Mouse (Mus musculus): Measurements from ENCODE around the gene Epas1.

The Epas1 gene

DNA sequence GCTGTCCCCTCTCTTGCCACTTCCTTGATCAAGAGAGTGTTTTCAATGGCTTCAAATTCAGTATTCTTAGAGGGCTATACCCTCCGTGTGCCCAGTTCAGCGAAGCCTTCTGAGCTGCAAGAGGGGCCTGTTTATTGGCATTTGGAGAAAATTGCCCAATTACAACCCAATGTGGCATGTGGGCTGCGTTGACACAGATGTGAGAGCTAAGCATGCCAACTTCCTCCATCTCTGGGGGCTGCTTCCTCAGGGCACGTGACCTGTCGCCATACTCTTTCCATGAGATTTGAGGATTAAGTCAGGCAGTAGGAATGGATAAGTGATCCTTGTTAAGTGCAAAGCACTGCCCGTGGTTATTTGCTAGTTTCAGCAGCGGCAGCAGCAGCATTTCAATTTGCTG, 34.3 kb downstream of the Epas1 start:
- DNase-seq (ENCODE audit: low spot score): no peak

DNA sequence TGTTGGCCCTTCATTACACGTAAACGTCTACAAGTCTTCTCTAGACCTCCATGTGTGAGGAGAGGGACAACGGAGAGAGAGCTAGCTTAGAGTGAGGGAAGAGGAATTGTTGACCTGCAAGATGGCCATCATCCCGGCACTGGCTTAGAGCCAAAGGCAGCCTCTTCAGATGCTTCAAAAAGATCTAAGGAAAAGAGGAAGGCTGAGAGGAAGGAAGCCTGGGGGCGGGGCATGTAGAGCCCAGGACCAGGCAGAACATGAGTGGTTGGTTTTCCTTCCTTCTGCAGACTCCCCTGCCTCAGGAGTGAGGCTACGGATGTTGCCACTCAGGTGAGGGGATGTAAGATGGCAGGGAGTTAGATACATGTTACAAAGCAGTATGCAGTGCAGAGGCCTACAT, 34.8 kb downstream of the Epas1 start:
- no peak for DNase-seq (ENCODE audit: low spot score)

DNA sequence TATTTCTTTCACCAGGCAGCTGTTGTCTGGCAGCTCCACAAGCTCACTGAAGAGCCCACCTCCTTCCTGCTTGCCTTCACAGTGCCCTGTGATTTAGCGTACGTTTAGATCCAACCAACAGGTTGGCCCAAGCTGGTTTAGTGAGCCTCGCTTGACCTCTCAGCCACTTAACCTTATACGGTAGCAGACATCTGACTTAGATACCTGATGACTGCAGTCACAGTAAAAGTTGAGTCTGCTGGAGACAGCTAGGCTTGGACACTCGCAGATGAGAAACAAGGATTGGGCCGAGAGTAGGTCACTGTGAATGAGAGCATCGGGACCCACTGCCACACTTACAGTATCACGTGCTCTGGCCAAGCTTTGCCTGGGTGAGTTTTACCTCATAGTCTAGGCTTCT, 38.4 kb downstream of the Epas1 start:
- no peak for DNase-seq (ENCODE audit: low spot score)

DNA sequence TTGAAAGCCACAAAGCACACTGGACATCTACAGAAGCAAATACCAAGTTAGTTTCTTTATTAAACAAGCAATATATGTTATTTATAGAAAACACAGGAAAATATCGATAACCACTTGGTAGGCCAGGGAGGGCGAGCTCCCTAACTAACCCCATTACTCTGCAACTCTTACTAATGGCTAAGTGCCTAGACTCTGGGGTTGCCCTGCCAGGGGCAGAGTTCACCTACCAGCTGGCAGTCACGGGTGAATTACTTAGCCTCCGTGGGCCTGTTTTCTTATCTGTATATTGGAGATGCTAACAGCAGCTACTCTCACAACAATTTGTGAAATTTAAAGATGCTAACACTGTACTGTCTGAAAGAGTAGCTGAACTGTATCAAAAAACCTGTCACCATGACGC, 42.3 kb downstream of the Epas1 start:
- DNase-seq (ENCODE audit: low spot score): no peak

DNA sequence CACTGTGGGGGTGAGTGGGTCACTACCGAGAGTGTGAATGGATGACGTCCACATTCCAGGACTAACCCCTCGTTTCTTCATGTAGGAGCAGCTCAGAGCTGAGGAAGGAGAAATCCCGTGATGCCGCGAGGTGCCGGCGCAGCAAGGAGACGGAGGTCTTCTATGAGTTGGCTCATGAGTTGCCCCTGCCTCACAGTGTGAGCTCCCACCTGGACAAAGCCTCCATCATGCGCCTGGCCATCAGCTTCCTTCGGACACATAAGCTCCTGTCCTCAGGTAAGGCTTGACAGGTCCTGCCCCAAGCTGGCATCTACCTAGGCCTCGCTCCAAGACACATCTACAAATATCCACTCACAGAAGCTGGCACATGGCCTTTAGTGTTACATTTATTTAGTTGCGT, 43.5 kb downstream of the Epas1 start:
- no peak for DNase-seq (ENCODE audit: low spot score)

DNA sequence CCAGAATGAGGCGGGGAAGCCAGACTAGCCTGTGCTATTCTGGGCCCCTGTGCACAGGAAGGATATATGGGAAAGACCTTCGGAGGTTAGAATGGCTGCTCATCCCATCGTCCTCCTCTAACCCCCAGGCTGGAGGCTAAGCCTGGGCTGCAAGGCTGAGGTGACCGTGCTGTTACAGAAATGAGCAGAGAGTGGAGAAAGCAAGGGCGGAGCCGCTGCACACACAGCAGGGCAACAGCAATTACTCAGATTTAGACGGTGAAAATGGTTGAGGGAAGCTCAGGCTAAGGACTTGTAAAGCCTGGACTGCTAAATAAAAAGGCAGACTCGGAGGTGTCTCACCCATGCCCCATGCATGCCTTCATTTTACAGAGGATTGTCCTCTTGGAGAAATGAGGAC, 45.0 kb downstream of the Epas1 start:
- DNase-seq (ENCODE audit: low spot score): no peak

DNA sequence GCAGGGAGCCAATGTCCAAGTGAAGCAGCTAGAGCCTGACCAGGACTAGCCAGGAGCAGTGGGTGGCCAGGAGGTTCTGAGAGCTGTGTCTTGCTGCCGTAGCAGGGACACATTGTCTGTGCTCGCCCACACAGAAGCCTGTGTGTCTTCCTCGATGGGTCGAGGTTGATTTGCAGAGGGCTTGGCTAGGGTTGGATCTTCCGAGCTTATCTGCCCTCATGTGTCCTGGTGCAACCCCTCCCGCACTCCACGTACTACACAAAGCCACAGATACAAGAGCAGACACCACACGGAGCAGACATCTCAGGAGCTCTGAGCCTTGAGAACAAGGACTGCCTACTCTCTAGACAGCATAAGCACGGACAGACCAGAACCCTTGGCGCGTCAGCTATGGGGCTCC, 45.5 kb downstream of the Epas1 start:
- DNase-seq (ENCODE audit: low spot score): no peak

DNA sequence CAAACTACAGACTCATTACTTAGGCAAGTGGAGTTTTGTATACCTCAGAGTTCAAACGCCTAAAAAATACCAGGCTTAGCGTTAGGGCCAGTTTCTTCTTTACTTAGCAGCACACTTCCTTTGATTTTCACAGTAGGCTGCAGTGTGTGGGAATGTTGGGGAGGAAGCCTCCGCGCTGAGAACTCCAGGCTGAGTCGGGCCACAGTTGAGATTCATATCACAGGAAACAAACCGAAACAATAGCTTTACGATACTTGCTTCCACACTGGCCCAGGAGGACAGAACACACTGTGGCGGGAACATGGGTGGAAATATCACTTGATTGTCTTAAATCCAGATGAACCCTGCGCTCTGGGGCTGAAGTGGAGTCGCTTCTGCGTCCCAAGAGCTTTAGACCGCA, 47.0 kb downstream of the Epas1 start:
- DNase-seq (ENCODE audit: low spot score): no peak

DNA sequence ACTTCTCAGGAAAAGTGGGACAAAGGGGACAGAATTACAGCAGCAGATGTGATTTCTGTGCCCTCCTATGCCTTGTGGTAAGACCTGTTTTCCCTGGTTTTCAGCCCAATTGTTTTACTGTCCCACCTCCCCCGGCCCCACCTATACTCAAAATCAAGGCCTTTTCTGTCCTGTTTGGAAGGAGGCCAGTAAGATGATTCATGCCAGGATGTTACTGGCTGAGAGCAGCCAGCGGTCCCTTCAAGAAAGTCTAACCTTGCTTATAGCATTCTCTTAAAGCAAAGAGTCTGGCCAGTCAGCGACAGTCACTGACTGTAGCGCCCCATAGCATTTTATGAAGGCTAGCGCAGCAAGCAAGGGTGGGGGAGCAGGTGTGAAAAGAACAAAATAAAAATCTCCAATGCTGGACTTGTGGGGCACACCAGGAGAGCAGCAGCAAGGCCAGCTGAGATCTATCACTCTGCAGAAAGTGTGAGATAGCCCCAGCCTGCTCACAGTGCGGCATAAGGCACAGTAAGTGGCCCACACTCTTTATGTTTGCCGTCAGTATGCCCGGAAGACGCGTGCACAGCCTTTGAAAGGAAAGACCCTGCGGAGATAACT, 47.8 kb downstream of the Epas1 start:
- peak; percentile 34 for DNase-seq (ENCODE audit: low spot score)

DNA sequence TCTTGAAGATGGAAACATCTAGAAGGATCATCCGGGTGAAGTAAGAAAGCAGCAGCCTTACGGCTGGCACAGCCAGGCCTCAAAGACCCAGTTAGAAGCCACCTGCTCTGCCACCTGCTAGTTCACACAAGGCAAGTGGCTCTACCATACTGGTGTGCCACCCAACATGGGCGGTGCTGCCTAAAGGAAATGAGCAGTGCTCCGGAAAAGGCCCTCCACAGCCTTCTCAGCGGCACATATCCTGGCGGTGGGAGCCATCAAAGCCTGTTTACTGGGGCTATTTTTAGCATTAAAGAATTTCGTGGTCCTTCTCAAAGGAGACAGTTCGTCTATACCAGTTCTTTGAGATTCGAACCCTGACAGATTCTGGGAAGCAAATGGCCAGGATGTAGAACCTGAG, 48.4 kb downstream of the Epas1 start:
- no peak for DNase-seq (ENCODE audit: low spot score)

DNA sequence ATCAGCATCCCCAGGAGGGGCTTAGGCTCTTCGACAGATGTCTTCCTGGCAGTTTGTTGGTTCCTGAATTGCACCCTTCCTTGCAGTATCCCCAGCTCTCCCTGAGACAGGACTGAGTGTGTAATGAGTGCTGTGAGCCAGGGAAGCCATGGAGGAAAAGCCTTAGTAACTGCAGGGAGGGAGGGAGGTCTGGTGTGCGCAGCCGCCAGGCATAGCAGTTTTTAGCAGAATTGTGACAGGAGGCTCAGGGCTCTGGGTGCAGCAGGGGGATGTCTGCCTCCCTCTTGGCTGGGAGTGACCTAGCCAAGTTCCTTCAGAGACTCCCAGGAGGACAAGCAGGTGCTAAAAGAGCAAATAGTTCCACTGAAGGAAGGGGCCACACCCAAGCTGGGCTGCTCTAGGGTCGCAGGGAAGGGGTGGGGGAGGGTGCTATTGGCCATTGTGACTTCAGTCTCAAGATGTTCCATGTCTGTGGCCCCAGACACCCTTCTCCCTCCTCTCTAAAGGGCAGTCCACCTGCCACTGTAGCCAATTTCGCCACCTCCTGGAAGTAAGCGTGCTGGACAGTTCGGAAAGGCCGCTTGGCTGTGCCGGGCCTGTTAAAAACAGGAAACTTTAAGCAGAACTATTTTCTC, 49.0 kb downstream of the Epas1 start:
- no peak for DNase-seq (ENCODE audit: low spot score)

DNA sequence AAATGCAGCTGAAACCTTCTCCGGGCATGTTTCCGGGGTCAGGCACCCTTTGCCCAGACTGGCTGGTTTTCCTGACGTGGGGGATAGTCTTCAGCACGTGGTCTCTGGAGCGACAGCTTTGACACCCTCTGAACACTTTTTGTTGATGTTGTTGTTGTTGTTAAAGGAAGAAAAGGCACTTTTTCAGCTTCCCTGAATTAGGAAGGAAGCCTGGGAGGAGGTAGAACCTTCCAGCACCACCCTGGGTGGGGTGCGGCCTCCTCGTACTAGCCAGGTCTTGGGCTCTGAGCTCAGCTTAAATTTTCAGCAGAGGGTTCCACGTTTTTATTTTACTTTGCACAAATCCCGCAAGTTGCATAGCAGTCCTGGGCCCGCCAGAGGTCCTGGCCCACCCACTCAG, 49.6 kb downstream of the Epas1 start:
- DNase-seq (ENCODE audit: low spot score): no peak

DNA sequence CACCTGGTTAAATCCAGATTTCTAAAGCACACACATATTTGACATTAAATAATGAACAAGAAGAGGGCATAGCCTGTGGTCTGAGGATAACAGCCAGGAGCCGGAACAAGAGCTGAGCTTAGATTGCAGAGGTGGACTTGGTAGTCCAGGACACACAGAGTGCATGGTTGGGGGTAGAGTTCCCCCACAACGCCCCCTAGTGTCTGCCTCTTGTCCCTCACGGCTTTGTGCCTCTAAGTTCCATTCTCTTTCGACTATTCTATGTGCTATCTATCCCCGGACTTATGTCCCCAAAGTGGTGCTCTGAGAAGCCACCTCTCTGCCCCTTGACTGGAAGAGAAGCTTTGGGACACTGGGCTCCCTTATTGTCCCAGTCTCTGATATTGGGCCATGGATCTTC, 50.2 kb downstream of the Epas1 start:
- no peak for DNase-seq (ENCODE audit: low spot score)

DNA sequence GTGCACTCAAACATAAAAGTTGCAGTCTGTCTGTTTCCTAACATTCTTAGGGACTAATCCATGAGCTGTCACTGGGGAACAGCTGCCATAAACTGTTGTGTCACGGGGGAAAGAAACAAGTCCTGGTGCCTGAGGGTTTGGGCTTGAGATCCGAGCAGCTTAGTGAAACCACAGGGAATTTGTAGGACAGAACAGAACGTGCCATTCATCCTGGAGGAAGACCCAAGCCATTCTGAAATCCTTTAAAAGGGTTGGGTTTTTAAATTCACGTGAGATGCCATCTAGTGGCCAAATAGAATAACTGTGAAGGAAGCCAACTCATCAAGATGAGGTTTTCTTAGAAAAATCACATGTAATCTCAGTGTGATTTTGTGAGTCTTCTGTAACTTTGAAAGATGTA, 58.5 kb downstream of the Epas1 start:
- no peak for DNase-seq (ENCODE audit: low spot score)

DNA sequence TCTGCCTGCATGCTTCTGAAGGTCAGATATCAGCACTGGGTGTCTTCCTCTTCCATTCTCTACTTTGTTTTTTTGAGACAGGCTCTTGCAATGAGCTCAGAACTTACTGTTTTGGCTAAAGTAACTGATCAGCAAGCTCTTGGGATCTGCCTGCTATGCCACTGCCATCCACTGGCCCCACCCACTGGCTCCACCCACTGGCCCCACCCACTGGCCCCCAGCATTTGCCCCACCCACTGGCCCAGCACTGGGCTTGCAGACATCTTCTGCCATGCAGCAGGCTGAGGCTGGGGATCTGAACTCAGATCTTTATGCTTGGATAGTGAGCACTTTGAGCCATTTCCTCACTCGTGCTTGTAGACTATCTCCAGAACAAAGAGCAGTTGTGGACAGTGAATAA, 60.8 kb downstream of the Epas1 start:
- no peak for DNase-seq (ENCODE audit: low spot score)

DNA sequence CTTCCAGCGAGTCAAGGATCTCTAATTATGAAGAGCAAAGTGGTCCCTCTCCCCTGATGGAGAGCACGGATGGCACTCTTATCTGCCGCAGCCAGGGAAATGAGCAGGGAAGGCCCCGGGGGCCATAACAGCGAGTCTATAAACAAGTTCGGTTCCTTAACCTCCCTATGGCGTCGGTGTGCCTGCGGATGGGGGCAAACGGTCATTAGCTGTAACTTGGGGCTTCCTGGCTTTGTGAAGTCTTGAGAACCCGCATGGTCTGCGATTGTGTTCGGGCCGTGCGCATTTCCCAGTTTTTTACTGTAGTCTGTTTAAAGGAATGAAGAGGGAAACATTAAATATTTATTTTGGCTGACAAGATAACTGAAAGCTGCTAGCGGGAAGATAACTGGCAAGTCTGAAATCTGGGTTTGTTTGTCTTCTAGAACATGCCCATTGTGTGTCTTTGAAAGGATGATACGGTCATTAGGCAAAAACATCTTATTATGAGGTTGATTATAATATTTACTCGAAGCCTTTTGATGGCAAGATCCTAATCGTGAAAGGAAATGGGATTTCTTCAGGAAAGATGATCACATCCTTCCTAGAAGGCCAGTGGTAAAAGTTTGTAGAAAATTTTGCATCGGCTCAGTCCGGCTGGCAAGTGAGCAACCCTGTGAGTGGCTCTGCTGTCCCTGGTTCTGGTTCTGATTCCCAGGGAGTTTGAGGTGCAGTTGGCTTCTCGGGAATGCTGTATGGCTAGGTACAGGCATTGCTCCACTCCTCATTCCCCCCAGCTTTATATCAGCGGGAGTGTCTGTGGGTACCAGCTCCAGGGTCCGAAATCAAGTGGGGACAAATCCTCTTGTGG, 61.7 kb downstream of the Epas1 start:
- DNase-seq (ENCODE audit: low spot score): no peak

DNA sequence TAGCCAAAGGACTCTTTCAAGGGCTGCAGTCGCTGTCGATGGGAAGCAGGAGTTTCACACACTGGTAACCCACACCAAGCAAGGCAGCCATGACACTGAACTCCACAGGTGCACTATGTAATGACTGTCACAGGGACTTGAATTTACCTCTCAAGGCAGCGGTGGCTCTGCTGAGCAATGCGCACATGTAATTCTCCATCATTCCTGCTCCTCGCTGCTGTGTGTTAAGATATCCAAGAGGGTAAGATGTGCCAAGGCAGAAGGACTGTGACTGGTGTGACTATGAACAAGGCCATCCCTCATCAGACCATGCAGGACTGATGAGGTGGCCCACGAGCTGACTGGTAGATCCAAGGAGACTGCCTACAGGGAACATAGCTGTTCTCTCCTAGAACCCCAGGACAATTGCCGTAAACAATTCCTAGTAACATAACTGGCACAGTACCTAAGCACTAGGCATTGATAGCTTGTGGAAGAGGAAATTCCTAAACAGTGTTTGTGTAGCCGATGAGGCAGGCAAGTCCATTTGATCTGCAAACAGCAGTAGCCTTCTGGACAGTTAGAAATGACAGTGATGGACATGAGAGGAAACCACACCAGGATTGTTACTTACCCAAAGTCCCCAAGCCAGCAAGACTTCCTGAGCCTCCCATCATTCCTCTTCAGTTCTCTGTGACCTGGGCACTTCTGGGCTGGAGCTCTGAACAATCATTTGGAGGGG, 68.7 kb downstream of the Epas1 start:
- no peak for DNase-seq (ENCODE audit: low spot score)

DNA sequence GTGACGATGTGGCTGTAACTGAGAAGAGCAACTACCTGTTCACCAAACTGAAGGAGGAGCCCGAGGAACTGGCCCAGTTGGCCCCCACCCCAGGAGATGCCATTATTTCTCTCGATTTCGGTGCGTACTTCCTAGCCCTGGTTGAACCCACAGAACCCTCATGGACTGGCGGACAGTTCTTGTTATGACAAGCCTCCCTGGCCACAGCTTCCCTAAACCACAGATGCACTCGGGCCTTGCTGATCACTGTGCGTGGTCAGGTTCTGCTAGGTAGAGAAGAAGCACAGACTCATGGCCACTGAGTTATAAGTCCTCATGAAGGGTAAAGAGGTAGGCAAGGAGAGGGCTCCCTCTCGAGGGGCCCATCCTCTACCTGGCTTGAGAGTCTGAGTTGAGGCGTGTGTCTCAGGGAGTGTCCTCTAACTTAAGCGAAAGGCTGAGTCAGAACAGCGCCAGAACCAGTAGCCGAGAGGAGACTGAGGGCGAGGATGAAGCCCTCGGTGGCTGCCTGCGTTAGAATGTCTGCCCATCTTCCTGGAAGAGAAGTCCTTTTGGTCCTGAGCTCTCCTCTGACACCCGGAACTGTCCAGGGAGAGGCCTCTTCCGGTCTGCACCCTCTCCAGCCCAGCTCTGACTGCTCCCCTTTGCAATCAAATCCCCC, 71.1 kb downstream of the Epas1 start:
- no peak for DNase-seq (ENCODE audit: low spot score)

DNA sequence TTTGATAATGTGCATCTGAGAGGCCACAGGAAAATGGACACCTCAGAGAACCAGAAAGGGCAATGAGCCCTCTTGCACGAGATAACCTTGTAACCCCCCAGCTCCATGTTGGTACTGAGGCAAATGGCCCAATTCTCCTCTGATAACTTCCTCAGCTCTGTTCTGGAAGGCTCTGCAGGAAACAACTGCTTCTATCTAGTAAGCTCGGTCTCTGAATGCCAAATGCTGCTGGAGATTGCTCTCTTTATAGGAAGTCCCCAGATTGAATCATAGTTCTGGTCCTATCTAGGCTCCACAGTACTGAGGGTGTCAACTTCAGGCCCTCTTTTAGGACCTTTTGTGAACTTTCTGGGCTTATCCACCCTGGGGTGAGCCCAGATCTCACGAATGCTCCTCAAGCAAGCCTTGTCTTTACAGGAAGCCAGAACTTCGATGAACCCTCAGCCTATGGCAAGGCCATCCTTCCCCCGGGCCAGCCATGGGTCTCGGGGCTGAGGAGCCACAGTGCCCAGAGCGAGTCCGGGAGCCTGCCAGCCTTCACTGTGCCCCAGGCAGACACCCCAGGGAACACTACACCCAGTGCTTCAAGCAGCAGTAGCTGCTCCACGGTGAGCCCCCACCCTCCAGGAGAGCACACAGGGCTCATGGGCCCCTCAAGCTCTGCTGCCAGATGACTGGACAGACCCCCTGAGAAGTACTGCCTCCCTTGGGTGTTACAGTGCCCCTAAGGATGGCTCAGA, 71.8 kb downstream of the Epas1 start:
- DNase-seq (ENCODE audit: low spot score): no peak

DNA sequence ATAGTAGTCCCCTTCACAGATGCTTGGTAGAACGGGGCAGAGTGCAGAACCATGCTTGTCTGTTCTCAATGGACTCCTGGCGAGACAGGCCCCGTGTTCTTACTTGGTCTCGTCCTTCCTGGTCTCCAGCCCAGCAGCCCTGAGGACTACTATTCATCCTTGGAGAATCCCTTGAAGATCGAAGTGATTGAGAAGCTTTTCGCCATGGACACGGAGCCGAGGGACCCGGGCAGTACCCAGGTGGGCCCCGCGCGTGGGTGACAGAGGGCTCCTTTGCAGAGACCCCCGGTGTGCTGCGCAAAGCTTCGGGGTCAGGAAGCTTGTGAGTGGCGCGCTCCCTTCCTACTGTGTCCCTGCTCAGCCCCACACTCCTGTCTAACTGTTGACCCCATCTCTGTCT, 72.9 kb downstream of the Epas1 start:
- DNase-seq (ENCODE audit: low spot score): no peak

DNA sequence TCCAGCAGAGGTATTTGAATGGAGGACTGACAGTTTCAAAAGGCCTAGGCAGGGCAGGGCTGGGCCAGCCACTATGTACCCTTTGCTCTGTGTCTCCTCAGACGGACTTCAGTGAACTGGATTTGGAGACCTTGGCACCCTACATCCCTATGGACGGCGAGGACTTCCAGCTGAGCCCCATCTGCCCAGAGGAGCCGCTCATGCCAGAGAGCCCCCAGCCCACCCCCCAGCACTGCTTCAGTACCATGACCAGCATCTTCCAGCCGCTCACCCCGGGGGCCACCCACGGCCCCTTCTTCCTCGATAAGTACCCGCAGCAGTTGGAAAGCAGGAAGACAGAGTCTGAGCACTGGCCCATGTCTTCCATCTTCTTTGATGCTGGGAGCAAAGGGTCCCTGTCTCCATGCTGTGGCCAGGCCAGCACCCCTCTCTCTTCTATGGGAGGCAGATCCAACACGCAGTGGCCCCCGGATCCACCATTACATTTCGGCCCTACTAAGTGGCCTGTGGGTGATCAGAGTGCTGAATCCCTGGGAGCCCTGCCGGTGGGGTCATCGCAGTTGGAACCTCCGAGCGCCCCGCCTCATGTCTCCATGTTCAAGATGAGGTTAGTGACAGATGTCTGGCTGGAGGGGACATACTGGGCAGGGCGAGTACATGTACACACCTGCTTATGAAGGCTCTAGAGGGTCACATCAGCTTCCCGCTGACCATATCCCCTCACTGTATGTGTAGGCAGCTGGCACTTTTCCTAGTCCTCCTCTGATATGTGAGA, 74.1 kb downstream of the Epas1 start:
- no peak for DNase-seq (ENCODE audit: low spot score)
